Mouse (Mus musculus) liver, embryonic 12.5 days (tissue): Measurements from ENCODE around the gene Gas2l2. TPM values are rescaled to one million over a fixed set of nuclear protein-coding genes. Genes with fewer than 3 reads are reported as not detected.

Experiments
- ATAC-seq: fragments of 200-750 bp; cut with Nextera tagmentation; 2 replicates; pipeline ENCODE4 v1.8.0; 2017; ENCODE audit warnings: moderate number of reproducible peaks, mild to moderate bottlenecking, moderate library complexity
- H3K27ac ChIP-seq: fragments of 300-500 bp; sonication (generic); 2 replicates; pipeline ENCODE4 v1.5.1; 2016; ENCODE audit warnings: mild to moderate bottlenecking
- H3K27me3 ChIP-seq: fragments of 300-500 bp; sonication (generic); replicated peaks from 2 replicates; pipeline ENCODE4 v1.6.1; 2016; ENCODE audit warnings: mild to moderate bottlenecking, moderate library complexity
- H3K36me3 ChIP-seq: fragments of 300-500 bp; sonication (generic); 2 replicates; pipeline ENCODE4 v1.6.1; 2016; ENCODE audit warnings: mild to moderate bottlenecking, moderate library complexity
- H3K4me1 ChIP-seq: fragments of 300-500 bp; sonication (generic); 2 replicates; pipeline ENCODE4 v1.6.1; 2016
- H3K4me2 ChIP-seq: fragments of 300-500 bp; sonication (generic); 2 replicates; pipeline ENCODE4 v1.6.1; 2016; ENCODE audit warnings: mild to moderate bottlenecking, moderate library complexity
- H3K4me3 ChIP-seq: fragments of 300-500 bp; sonication (generic); 2 replicates; pipeline ENCODE4 v1.5.1; 2016; ENCODE audit warnings: mild to moderate bottlenecking, moderate library complexity
- H3K9ac ChIP-seq: fragments of 300-500 bp; sonication (generic); 2 replicates; pipeline ENCODE4 v1.6.1; 2016; ENCODE audit warnings: mild to moderate bottlenecking, moderate library complexity
- H3K9me3 ChIP-seq: fragments of 300-500 bp; sonication (generic); replicated peaks from 2 replicates; pipeline ENCODE4 v1.6.1; 2016; ENCODE audit warnings: mild to moderate bottlenecking, moderate library complexity
- WGBS: fragments of 180-500 bp; shearing (Covaris S2); methylation state at CpG from one replicate; pipeline ENCODE4 v1.1.7; 2016; ENCODE audit not compliant: insufficient replicate concordance; 5-methylcytosine and 5-hydroxymethylcytosine counted together
- polyA plus RNA-seq: library from polyadenylated mRNA; unstranded; fragments of >200 nt; fragmentation: Nextera tagmentation; extraction: Ambion mirVana; gene quantifications from 2 replicates; pipeline ENCODE4 v1.2.1, GENCODE M21; 2016

Gas2l2 gene
- not detected in 2 replicates for polyA plus RNA-seq

DNA sequence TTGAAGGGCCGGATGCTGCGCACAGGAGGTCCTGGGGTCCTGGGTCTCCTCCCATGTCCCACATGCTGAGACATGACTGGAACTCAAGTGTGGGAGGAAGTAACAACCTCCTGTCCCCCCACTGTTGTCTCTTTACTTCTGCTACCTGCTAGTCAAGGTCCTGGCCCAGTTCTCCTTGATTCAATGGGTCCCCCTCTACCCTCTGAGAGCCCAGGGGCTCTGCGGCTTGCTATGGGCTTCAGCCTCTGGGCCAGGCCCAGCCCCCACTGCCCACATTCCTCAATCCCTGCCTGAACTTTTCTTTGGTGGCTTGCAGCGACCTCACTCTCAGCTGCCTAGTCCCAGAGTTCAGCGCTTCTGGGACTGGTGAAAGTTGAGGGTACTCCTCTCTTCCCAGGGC, at the start of gene Gas2l2:
Gas2l2 (minus strand) TSS at position 101 of the 400 bp plus-strand sequence.
- Histone ChIP-seq H3K4me2 (no peak within 1 kb of the TSS), H3K4me3 (no peak within 1 kb of the TSS)

DNA sequence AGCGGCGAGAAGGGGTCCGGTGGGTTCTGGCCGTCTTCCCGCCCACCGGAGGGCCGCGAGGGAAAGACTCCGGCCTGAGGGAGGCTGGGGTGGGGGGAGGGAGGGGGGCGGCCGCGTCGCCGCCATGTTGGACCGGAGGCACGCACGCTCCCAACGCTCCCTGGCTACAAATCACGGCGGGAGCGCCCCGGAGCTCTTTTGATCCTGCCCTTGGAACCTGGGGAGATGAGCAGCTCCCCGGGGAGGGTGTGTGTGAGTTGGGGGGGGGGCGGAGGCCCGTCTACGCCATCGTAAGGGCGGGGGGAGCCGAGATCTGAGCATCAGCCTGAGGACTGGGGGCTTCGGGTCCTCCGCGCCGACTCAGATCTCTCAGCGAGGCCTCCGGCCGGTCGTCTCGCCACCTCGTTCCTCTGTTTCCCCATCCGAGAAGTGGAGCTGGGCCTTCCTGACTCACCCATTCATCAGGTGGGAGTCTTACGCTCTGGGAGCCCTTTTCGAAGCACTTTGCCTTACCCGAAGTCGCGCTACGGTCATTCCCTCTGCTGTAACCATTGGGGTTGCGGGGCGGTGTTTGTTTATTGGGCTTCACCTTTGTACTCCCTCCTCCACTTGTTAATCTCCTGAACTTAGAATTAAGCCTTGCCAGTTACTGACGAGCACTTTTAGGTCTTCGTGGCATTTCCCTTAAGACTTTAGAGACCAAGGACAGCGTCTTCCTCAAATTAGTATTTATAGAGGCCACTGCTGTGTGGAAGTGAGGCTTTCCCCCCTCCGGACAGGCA, 44.2 kb upstream of the Gas2l2 start:
- WGBS, result under 1% methylated on average over 45 of the region's 52 CpGs
- H3K4me1 ChIP-seq, result peaks cover 33% of the 10 kb centered on the region

More for the DNA sequence above, at the start of gene Gas2l2:
- WGBS, result 50% methylated on average over 5 of the region's 5 CpGs
- ATAC-seq, result no peak
- H3K36me3 ChIP-seq, result no peaks in the 10 kb centered on the region
- no peak within 1 kb of the TSS for H3K27ac ChIP-seq
- H3K9me3 ChIP-seq, result no peaks in the 10 kb centered on the region
- peaks cover 71% of the 10 kb centered on the region for H3K27me3 ChIP-seq
- H3K9ac ChIP-seq, result no peak within 1 kb of the TSS
- H3K4me1 ChIP-seq, result 0 out of 2 replicates have a peak, but pooled peaks cover 7% of the 10 kb centered on the region

DNA sequence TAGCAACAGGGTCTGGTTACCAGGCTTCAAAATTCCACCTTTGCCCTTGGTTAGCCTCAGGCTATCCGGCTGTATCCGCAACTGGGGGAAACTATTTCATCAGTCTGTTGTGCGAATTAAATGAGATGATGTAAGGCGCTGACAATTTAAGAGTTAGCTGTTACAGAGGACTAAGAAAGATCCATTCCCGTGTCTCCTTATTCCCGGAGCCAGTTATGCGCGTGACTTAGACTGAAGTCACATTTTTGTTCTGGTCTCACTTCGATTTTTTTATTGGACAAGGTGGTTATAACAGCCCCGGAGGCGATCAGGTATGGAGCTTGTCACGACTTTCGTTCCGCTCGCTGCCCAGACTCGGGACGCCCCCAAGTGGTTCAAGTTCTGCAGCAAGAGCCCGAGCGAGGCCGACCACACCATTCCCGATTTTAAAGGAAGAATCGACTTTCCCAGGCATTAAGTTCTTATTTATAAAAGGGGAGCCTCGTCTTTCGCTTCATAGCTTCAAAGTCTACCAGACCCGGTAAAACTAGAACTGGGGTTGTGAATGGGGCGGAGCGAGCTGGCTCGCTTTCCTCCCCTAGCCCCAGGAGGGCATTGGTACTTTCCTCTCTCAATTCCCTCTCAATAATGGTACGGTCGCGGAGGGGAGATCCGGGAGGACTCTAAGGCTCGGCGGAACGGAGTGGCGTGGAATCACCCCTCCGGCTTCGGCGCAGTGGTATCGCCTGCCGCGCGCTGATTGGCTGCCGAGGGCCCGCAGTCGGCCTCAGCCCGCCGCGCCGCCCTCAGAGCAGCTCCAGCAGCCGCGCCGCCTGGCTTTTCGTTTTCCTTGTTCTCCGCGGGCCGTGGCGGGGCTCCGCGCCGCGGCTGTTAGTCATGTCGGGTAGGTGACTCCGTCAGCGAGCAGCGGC, 43.3 kb upstream of the Gas2l2 start, which contains the start of gene Taf15:
Taf15 (plus strand) TSS at position 763 of the 911 bp plus-strand sequence.
- Histone ChIP-seq H3K27ac (peak within 1 kb of the TSS; percentile 84), H3K9ac (peak within 1 kb of the TSS; percentile 95), H3K4me2 (peak within 1 kb of the TSS; percentile 84), H3K4me3 (peak within 1 kb of the TSS; percentile 95), H3K4me1 (peaks cover 29% of the 10 kb centered on the region), H3K9me3 (no peaks in the 10 kb centered on the region), H3K27me3 (peaks cover 18% of the 10 kb centered on the region; the same call in 1 of the 2 replicates), H3K36me3 (peaks cover 19% of the 10 kb centered on the region)
- peak; percentile 96 for ATAC-seq
- 1% methylated on average over 66 of the region's 66 CpGs for whole genome bisulfite sequencing

More for the DNA sequence above, 44.2 kb upstream of the Gas2l2 start:
- ATAC-seq, result peak; percentile 68
- Histone ChIP-seq H3K27me3 (peaks cover 14% of the 10 kb centered on the region; the same call in 1 of the 2 replicates), H3K36me3 (peaks cover 26% of the 10 kb centered on the region), H3K9me3 (no peaks in the 10 kb centered on the region), H3K4me2 (peak overlapping the region; percentile 84), H3K9ac (peak overlapping the region; percentile 95), H3K4me3 (peak overlapping the region; percentile 95), H3K27ac (peak overlapping the region; percentile 84)

DNA sequence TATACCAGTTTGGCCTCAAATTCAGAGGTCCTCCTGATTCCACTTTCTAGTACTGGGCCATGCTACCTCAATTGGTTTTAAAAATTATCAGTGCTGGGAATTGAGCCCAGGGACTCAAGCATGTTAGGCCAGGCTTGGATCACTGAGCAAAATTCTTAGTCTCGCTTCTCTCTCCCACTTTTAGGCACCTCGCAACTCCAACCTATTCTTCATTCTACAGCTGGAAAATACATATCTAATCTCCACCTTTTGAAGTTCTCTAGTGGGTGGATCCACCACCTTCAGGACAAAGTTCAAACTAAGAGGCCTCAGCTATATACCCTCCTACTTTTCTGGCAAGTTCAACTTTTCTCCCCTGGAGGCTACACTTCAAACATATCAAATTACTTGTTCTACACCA, 42.5 kb upstream of the Gas2l2 start:
- ATAC-seq, result no peak
- peak overlapping the region; percentile 95 for H3K4me3 ChIP-seq
- peaks cover 26% of the 10 kb centered on the region for H3K27me3 ChIP-seq
- peak overlapping the region; percentile 83 for H3K4me2 ChIP-seq
- H3K36me3 ChIP-seq, result peaks cover 15% of the 10 kb centered on the region
- H3K27ac ChIP-seq, result peak overlapping the region; percentile 84
- peak overlapping the region; percentile 74 for H3K9ac ChIP-seq
- H3K9me3 ChIP-seq, result no peaks in the 10 kb centered on the region
- peaks cover 34% of the 10 kb centered on the region for H3K4me1 ChIP-seq
- WGBS, result 72% methylated on average over 2 of the region's 2 CpGs

DNA sequence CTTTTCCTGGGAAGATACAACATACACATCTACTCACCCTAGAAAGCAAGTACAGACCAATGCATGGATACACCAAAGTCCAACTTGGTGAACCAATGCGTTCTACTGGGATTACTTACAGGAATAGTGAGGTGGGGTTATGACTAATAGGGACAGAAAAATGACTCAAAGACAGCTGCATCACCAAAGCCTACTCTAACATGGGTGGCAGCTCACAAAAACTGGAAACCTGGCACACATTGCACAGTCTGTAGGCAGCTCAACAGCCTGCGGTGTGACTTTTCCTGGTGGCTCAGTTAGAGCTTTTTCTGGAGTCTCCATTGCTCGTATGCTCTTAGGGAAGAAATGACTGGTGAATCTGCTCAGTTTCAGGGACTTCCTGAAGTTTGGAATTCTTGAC, 39.5 kb upstream of the Gas2l2 start:
- H3K4me3 ChIP-seq, result no peak overlapping the region
- H3K9me3 ChIP-seq, result no peaks in the 10 kb centered on the region
- no peaks in the 10 kb centered on the region for H3K36me3 ChIP-seq
- peaks cover 56% of the 10 kb centered on the region for H3K27me3 ChIP-seq
- no peak for ATAC-seq
- H3K4me2 ChIP-seq, result no peak overlapping the region
- 80% methylated on average over 3 of the region's 3 CpGs for WGBS
- H3K4me1 ChIP-seq, result peaks cover 18% of the 10 kb centered on the region
- H3K9ac ChIP-seq, result no peak overlapping the region
- H3K27ac ChIP-seq, result no peak overlapping the region

DNA sequence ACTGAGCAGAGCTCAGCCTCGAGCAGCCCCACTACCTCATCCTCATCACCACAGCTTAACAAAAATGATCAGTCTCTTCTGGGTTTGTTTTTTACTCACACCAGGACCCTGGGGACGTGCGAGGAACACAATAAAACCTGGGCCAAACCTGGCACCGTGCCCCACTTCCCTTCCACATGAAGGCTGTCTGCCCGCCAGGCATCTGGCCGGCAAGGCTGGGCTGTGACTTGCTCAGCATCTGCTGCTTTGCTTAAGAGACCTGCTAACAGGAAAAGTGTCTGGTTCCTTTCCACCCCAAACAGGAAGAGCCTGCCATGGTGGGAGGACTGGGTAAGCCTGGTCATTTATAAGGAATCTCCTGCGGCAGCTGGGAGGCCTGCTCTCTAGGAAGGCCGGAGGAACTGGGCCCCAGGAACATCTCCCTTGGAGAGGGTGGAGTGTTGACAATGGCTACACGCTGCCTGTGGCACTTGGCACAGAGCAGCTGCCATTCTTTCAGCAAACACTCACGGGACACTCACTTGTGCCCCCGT, 37.9 kb upstream of the Gas2l2 start:
- H3K4me3 ChIP-seq, result no peak overlapping the region
- 37% methylated on average over 11 of the region's 11 CpGs for WGBS
- H3K36me3 ChIP-seq, result no peaks in the 10 kb centered on the region
- peaks cover 23% of the 10 kb centered on the region for H3K4me1 ChIP-seq
- no peaks in the 10 kb centered on the region for H3K9me3 ChIP-seq
- ATAC-seq, result no peak
- H3K4me2 ChIP-seq, result no peak overlapping the region
- peaks cover 72% of the 10 kb centered on the region for H3K27me3 ChIP-seq
- H3K9ac ChIP-seq, result no peak overlapping the region
- no peak overlapping the region for H3K27ac ChIP-seq

DNA sequence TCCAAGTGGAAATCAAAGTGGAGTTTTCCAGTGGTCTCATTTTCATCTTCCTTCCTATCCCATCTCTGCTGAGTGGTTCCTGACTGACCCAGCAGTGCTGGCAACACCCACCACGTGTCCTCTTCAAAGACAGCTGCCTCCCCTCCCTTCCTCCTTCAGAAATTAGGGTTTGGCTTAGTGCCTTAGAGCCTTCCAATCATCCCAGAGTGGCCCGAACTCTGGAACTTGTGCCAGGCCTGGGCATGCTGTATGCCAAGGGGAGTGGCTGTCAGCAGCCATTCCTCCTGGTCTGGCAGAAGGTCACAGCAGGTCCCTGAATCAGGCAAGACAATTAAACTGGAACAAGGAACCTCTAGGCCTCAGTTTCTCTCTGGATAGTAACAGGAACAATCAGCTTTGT, 36.7 kb upstream of the Gas2l2 start:
- H3K27me3 ChIP-seq, result peaks cover 84% of the 10 kb centered on the region
- 22% methylated on average over 2 of the region's 2 CpGs for WGBS
- H3K4me1 ChIP-seq, result peaks cover 15% of the 10 kb centered on the region; the same call in 1 of the 2 replicates
- no peaks in the 10 kb centered on the region for H3K9me3 ChIP-seq
- no peak overlapping the region for H3K4me3 ChIP-seq
- H3K4me2 ChIP-seq, result no peak overlapping the region
- no peaks in the 10 kb centered on the region for H3K36me3 ChIP-seq
- H3K9ac ChIP-seq, result no peak overlapping the region
- ATAC-seq, result no peak
- no peak overlapping the region for H3K27ac ChIP-seq

DNA sequence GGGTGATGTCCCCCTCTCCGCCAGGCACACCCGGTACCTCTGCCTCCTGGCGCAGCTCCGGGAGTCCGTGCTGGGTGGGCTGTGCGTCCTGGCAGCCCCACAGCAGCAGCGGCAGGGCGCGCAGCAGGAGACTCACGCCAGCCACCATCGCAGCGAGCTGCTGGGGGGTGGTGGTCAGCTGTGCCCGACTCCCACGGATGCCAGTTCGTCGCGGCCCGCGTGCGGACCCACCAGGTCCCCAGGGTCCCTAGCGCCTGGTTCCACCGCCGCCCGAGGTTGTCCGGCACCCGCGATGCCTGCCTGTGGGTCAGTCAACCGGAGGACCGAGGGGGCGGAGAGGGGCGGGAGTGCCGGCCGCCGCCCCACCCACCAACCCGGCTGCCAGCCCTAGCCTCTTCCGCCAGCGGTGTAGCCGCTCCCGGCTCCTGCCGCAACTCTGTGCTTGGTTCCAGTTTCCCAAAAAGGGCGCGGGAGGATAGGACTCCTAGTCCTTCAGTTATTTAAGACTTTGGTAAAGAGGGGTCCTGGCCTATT, 33.5 kb upstream of the Gas2l2 start, which contains the start of gene Mmp28:
Mmp28 (minus strand) TSS at position 361 of the 534 bp plus-strand sequence.
- Histone ChIP-seq H3K4me2 (peak within 1 kb of the TSS; percentile 72), H3K9me3 (no peaks in the 10 kb centered on the region), H3K27me3 (peaks cover 74% of the 10 kb centered on the region), H3K9ac (no peak within 1 kb of the TSS; the same call in 1 of the 2 replicates), H3K36me3 (no peaks in the 10 kb centered on the region), H3K4me3 (peak within 1 kb of the TSS; percentile 60), H3K27ac (no peak within 1 kb of the TSS), H3K4me1 (peaks cover 15% of the 10 kb centered on the region; the same call in 1 of the 2 replicates)
- no peak for ATAC-seq
- under 1% methylated on average over 42 of the region's 42 CpGs for WGBS

DNA sequence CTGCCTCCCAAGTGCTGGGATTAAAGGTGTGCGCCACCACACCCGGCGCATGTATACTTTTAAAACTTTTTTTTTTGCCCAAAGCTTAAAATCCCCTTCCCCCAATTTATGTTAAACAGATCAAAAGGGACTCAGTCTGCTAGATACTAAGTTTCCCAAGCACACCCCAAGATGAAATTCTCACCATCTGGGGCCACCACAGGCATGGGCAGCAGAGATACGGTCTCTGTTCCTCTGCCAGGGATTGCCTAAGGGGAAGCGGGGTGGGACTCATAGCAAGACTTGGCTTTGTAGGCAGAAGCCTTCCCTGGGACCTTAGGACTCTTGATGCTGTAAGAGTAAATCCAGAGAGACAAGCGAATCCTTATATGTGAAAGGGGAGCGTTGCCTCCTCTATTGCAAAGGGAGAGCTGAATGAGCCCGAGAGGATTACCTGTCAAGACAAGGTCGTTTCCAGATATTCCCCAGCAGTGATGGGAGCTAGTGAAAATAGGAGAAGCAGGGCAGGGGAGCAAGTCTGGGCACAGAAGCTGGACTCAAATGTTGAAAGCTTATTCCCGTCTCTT, 32.3 kb upstream of the Gas2l2 start:
- H3K27ac ChIP-seq, result no peak overlapping the region
- no peak for ATAC-seq
- no peak overlapping the region for H3K4me2 ChIP-seq
- H3K27me3 ChIP-seq, result peaks cover 69% of the 10 kb centered on the region
- peaks cover 13% of the 10 kb centered on the region; the same call in 1 of the 2 replicates for H3K4me1 ChIP-seq
- WGBS, result 62% methylated on average over 10 of the region's 10 CpGs
- no peaks in the 10 kb centered on the region for H3K36me3 ChIP-seq
- no peak overlapping the region for H3K9ac ChIP-seq
- no peaks in the 10 kb centered on the region for H3K9me3 ChIP-seq
- H3K4me3 ChIP-seq, result no peak overlapping the region

DNA sequence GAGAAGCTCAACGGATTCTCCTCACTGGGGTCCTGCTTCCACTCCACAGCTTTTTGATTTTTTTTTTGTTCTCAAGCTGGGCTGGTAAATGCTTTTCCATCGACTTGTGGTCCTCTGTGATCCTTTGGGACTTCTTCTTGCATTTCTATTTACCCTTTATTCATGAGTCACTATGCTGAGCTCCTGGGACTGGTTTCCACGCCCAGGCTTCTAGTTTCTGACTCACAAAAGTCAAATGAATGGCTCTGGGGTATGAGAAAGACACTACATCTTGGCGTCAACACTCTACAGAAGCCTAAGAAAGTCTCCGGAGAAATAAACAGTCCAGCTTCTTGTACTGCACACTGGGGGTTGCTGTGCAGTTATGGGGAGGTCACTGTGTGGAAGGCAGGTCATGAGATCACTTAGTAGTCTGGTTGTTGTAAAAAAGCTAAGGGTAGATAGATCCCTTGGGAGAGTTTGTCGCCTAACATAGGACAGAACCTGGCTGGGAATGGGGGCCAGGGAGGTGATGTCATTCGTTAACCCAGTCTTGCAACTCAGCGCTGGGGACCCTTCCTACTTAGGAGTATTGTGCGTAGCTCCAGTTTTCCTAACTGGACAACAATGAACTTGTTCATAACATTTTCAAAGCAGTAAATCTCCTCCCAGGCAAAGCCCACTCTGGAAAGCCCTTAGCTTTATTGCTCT, 28.8 kb upstream of the Gas2l2 start:
- Histone ChIP-seq H3K4me1 (peaks cover 38% of the 10 kb centered on the region), H3K9ac (no peak overlapping the region), H3K27ac (no peak overlapping the region), H3K36me3 (no peaks in the 10 kb centered on the region), H3K9me3 (no peaks in the 10 kb centered on the region), H3K27me3 (peaks cover 40% of the 10 kb centered on the region), H3K4me2 (no peak overlapping the region), H3K4me3 (no peak overlapping the region)
- 65% methylated on average over 9 of the region's 9 CpGs for WGBS
- no peak for ATAC-seq

DNA sequence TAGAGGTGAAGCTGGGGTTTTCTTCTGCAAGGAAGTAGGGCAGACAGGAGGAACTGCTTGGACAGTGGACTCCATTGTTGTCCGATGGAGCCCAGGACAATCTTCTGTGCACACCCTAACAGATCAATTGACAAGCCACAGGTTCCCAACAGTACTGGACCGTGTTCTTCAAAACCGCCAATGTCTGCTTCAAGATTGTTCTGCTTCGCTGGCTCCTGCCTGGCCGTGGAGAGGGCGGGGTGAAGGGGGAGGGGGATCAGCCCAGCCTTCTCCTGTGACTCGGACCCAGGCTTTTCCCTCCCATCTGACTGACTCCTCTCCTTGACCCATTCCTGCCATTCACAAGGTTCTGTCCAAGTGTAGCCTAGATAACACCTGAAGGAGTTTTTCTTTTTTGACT, 28.0 kb upstream of the Gas2l2 start:
- Histone ChIP-seq H3K36me3 (no peaks in the 10 kb centered on the region), H3K4me2 (no peak overlapping the region), H3K9ac (no peak overlapping the region), H3K4me3 (no peak overlapping the region), H3K27ac (no peak overlapping the region), H3K4me1 (peaks cover 31% of the 10 kb centered on the region), H3K27me3 (peaks cover 32% of the 10 kb centered on the region), H3K9me3 (no peaks in the 10 kb centered on the region)
- ATAC-seq, result no peak
- 41% methylated on average over 7 of the region's 7 CpGs for WGBS
